Mouse (Mus musculus) midbrain, embryonic 14.5 days (tissue): ENCODE data around the gene Nlrc5. TPM values are rescaled to one million over a fixed set of nuclear protein-coding genes. Genes with fewer than 3 reads are reported as not detected.

ENCODE experiments used
- ATAC-seq: fragments of 200-750 bp; cut with Nextera tagmentation; 2 replicates; pipeline ENCODE4 v1.8.0; 2017; ENCODE audit warnings: moderate number of reproducible peaks, moderate library complexity; ENCODE audit not compliant: low FRiP score, low TSS enrichment
- DNase-seq: peaks from one replicate; pipeline ENCODE4 v3.0.0-alpha.2; 2015
- H3K27ac ChIP-seq: fragments of 300-500 bp; sonication (generic); replicated peaks from 2 replicates; pipeline ENCODE4 v1.5.1; 2014; ENCODE audit warnings: mild to moderate bottlenecking, low read depth, low read length, moderate library complexity
- H3K27me3 ChIP-seq: fragments of 300-500 bp; sonication (generic); 2 replicates; pipeline ENCODE4 v1.6.1; 2014; ENCODE audit warnings: low read length, control low read depth, mixed read lengths; ENCODE audit not compliant: control insufficient read depth, insufficient read depth
- H3K36me3 ChIP-seq: fragments of 300-500 bp; sonication (generic); 2 replicates; pipeline ENCODE4 v1.6.1; 2014; ENCODE audit warnings: low read length, control low read depth; ENCODE audit not compliant: control insufficient read depth, insufficient read depth
- H3K4me1 ChIP-seq: fragments of 300-500 bp; sonication (generic); 2 replicates; pipeline ENCODE4 v1.6.1; 2014; ENCODE audit warnings: mild to moderate bottlenecking, antibody characterized with exemption, low read length, control low read depth; ENCODE audit not compliant: control insufficient read depth, insufficient read depth
- H3K4me2 ChIP-seq: fragments of 300-500 bp; sonication (generic); 2 replicates; pipeline ENCODE4 v1.6.1; 2014; ENCODE audit warnings: mild to moderate bottlenecking, low read length, moderate library complexity
- H3K4me3 ChIP-seq: fragments of 300-500 bp; sonication (generic); replicated peaks from 2 replicates; pipeline ENCODE4 v1.5.1; 2014; ENCODE audit warnings: low read depth, low read length
- H3K9ac ChIP-seq: fragments of 300-500 bp; sonication (generic); replicated peaks from 2 replicates; pipeline ENCODE4 v1.6.1; 2014; ENCODE audit warnings: mild to moderate bottlenecking, low read length, moderate library complexity
- H3K9me3 ChIP-seq: fragments of 300-500 bp; sonication (generic); 2 replicates; pipeline ENCODE4 v1.6.1; 2016; ENCODE audit warnings: low read length, control low read depth, mixed read lengths; ENCODE audit not compliant: control insufficient read depth
- WGBS: fragments of 180-500 bp; shearing (Covaris S2); extraction: QIAGEN DNeasy Blood & Tissue Kit; methylation state at CpG from one replicate; pipeline ENCODE4 v1.1.7; 2014; 5-methylcytosine and 5-hydroxymethylcytosine counted together
- polyA plus RNA-seq: library from polyadenylated mRNA; unstranded; fragments of >200 nt; fragmentation: Nextera tagmentation; extraction: Ambion mirVana; gene quantifications from 2 replicates; pipeline ENCODE4 v1.2.1, GENCODE M21; 2014

Gene Nlrc5
- polyA plus RNA-seq, 1 experiment from 2014 or later = 1.2 TPM

DNA sequence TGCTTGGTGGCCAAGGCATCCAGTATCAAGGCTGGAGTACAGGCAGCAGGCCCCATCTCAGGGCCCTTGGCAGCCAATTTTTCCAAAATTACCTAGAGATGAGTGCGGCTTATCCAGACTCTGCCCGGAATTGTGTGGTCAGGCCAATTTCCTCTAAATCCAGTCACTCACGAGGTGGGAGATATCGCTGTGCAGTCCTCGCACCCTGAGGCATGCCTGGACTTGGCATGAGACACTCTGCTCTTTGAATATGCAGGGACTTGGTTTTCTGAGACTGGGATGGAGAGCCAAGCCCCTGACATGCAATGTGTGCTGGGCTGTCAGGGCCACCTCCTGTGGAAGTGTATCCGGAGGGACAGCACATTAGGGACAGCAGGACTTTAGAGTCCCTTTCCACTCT lies 131.9 kb downstream of the Nlrc5 start:
- ATAC-seq (no peak), DNase-seq (peak; percentile 25)
- no peaks in the 10 kb centered on the region for H3K9me3 ChIP-seq

DNA sequence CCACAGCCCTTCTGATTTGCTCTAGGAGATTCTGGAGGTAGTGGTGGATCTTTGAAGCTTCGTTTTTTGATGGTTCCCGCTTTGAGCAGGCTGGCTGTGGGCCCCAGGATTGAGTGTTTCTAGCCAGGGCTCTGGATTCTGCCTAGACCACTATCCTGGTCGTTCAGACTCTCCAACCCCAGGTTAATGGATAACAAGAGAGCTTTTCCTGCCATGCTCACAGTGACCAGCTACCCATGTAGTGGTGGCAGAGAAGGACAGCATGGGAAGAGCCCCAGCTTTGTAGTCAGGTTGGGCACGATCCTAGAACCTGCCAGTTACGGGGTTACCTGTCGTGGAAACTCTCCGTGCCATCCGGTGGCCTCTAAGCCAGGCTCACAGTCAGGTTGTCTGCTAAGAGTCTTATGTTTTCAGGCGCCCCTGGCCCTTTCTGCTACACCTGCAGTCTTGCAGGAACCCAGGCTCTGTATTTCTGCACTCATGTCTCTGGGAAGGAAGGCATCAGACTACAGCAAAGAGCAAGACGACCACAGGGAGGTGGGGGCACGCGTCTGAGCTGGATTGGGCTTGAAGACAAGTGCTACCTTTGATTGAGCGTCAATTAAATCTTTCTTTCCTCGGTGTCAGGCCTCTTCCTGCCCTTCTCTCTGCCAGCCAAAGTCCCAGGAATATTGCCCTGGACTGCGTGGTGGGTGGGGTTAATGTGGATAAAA lies 132.4 kb downstream of the Nlrc5 start:
- Histone ChIP-seq H3K9ac (0 out of 2 replicates have a peak overlapping the region, but pooled peaks have one; percentile 1), H3K36me3 (no peaks in the 10 kb centered on the region), H3K27ac (peak overlapping the region; percentile 88), H3K4me2 (peak overlapping the region; percentile 47), H3K9me3 (no peaks in the 10 kb centered on the region), H3K4me1 (peaks cover 34% of the 10 kb centered on the region), H3K27me3 (no peaks in the 10 kb centered on the region), H3K4me3 (no peak overlapping the region)
- peak; percentile 62 for DNase-seq
- 41% methylated on average over 15 of the region's 15 CpGs for WGBS
- ATAC-seq = peak; percentile 31; the same call in 1 of the 2 replicates

More for the DNA sequence above, 131.9 kb downstream of the Nlrc5 start:
- peaks cover 38% of the 10 kb centered on the region for H3K4me1 ChIP-seq
- no peaks in the 10 kb centered on the region for H3K27me3 ChIP-seq
- 0 out of 2 replicates have a peak overlapping the region, but pooled peaks have one; percentile 1 for H3K9ac ChIP-seq
- peak overlapping the region; percentile 88 for H3K27ac ChIP-seq
- no peaks in the 10 kb centered on the region for H3K36me3 ChIP-seq
- H3K4me2 ChIP-seq = no peak overlapping the region
- H3K4me3 ChIP-seq = no peak overlapping the region
- WGBS = 71% methylated on average over 6 of the region's 6 CpGs

DNA sequence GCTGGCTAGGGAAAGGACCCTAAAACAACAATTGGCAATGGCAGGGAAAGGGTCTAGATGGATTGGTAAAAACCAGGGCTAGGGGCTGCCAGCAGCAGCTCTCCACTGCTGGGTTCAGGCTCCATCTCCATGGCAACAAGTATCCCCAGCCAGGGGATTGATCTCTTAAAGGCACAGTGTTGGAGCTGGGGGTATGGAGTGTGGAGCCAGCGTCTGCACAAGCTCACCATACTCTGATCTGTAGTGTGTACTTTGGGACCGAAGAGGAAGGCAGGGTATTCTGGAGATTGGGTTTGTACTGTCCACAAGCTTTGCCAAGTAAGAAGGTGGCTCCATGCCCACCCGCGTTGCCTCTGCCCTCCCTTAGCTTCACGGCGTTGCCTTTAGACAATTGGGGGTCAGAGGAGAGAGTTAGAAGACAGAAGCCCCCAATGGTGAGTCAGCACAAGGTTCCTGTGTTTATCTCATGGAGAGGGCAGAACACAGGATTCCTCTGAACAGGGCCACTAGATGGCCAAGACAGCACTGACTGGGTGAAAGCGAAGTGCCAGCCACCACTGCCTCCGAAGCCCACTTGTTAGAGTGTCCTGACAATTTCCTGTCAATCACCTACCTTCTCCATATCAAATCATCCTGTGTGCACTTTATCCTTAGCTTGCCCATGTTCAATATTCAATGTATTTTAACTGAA lies 133.1 kb downstream of the Nlrc5 start:
- Histone ChIP-seq H3K27me3 (no peaks in the 10 kb centered on the region), H3K4me2 (peak overlapping the region; percentile 47), H3K9me3 (no peaks in the 10 kb centered on the region), H3K4me3 (no peak overlapping the region), H3K27ac (peak overlapping the region; percentile 88), H3K36me3 (no peaks in the 10 kb centered on the region), H3K9ac (no peak overlapping the region; the same call in 1 of the 2 replicates), H3K4me1 (peaks cover 33% of the 10 kb centered on the region)
- DNase-seq (peak; percentile 88), ATAC-seq (peak; percentile 89)
- 27% methylated on average over 8 of the region's 8 CpGs for WGBS

DNA sequence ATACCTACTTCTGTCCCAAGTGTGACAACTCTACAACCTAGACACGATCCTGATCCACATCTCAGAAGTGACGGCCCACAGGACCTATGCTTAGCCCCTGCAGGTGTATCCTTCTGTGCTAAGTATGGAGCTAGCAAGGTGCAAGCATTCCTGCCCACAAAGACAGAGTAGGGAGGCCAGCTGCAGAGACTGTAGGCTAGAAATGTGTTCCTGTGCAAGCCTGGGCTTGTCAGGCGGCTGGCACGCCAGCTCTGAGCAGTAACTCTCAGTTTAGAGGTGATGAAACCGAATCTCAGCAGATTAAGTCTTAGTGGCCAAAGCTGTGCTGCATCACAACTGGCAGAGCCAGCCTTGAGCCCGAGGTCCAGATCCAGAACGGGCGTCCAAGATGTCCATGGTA lies 133.9 kb downstream of the Nlrc5 start:
- peaks cover 6% of the 10 kb centered on the region; the same call in 1 of the 2 replicates for H3K36me3 ChIP-seq
- 93% methylated on average over 8 of the region's 8 CpGs for WGBS
- no peak overlapping the region for H3K9ac ChIP-seq
- DNase-seq (no peak), ATAC-seq (no peak)
- peaks cover 33% of the 10 kb centered on the region for H3K4me1 ChIP-seq
- no peak overlapping the region for H3K4me3 ChIP-seq
- H3K9me3 ChIP-seq = no peaks in the 10 kb centered on the region
- H3K27ac ChIP-seq = no peak overlapping the region
- H3K27me3 ChIP-seq = no peaks in the 10 kb centered on the region
- H3K4me2 ChIP-seq = no peak overlapping the region

DNA sequence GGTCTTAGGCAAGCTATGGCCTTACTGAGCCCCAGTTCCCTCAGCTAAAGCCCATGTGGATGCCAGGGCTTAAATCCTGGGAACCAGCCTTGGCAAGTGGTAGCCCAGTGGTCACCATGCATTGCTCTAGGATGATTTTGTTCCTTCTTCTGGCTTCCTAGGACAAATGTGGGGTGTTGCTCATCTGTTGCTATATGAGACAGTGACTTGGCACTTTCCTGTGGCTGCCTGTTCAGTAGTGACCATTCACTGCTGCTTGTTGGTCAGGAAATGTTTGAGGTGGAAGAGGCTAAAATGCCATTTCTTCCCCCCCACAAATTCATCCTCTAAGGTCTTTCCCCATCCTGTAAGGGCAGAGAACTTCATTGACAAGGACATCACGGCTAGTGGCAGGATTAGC lies 135.3 kb downstream of the Nlrc5 start:
- H3K9ac ChIP-seq = no peak overlapping the region
- ATAC-seq (no peak), DNase-seq (no peak)
- no peaks in the 10 kb centered on the region for H3K9me3 ChIP-seq
- peak overlapping the region; percentile 20; the same call in 1 of the 2 replicates for H3K27ac ChIP-seq
- H3K4me3 ChIP-seq = no peak overlapping the region
- 36% methylated on average over 1 of the region's 1 CpGs for WGBS
- H3K36me3 ChIP-seq = peaks cover 18% of the 10 kb centered on the region
- no peak overlapping the region for H3K4me2 ChIP-seq
- no peaks in the 10 kb centered on the region for H3K27me3 ChIP-seq
- peaks cover 33% of the 10 kb centered on the region for H3K4me1 ChIP-seq

DNA sequence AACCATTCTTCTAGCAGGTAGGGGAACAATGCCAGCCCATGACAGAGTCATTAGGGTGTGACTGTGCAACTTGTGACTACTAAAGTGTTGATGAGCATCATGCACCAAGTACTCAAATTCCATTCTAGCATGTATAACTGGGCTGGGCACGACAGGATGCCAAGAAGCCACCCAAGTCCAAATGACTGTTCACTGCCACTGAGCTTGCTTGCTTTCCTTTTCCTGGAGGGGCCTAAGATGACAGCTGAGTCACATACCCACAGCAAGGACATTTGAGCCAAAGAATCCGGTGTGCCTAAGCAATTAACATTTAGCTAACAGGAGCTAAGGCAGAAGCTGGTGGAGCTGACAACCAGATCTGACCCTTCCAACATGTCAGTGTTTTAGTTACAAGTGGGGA lies 137.7 kb downstream of the Nlrc5 start:
- WGBS = 83% methylated on average over 2 of the region's 2 CpGs
- H3K4me2 ChIP-seq = no peak overlapping the region
- H3K9ac ChIP-seq = no peak overlapping the region
- H3K4me3 ChIP-seq = no peak overlapping the region
- H3K36me3 ChIP-seq = peaks cover 42% of the 10 kb centered on the region
- H3K27ac ChIP-seq = no peak overlapping the region
- H3K4me1 ChIP-seq = peaks cover 17% of the 10 kb centered on the region
- H3K27me3 ChIP-seq = no peaks in the 10 kb centered on the region
- DNase-seq = no peak
- H3K9me3 ChIP-seq = no peaks in the 10 kb centered on the region
- ATAC-seq = no peak

DNA sequence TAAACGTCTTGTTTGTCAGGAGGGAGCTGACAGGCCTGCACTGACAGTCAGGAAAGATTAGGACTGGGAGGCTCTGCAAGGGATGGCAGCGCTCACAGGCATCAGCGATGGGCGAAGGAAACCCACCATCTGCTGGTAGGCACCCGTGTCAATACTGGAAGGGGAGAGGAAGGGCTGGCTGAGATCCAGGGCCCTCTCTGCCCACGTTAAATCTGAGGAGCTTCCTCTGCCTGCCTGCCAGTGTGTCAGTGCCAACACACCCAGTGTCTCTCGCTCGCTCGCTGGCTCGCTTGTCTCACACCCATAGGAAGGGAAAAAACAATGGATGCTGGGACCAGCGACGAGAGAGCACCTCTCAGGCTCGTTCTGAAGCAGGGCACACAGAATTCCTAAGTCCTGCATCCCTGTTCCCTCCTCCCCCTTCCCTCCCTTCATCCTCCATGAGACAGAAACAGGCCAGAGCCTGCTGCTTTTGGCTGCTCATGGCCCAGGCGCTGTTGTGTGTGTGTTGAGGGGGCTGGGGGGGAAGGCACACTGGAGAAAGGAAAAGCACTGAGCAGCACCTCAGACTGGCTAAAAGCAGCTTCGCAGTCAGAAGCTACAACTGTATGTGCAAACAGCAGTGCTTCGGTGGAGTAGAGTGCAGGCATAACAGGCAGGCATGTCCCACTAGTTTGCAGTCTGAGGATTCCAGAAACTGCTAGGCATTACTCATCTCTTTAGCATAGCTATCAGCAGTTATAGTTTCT lies 140.2 kb downstream of the Nlrc5 start:
- H3K36me3 ChIP-seq = peaks cover 67% of the 10 kb centered on the region
- no peak overlapping the region for H3K4me2 ChIP-seq
- 80% methylated on average over 15 of the region's 16 CpGs for WGBS
- H3K4me3 ChIP-seq = no peak overlapping the region
- no peaks in the 10 kb centered on the region for H3K9me3 ChIP-seq
- H3K4me1 ChIP-seq = no peaks in the 10 kb centered on the region
- DNase-seq (peak; percentile 55), ATAC-seq (no peak; the same call in 1 of the 2 replicates)
- no peaks in the 10 kb centered on the region for H3K27me3 ChIP-seq
- H3K9ac ChIP-seq = no peak overlapping the region
- peak overlapping the region; percentile 66 for H3K27ac ChIP-seq

DNA sequence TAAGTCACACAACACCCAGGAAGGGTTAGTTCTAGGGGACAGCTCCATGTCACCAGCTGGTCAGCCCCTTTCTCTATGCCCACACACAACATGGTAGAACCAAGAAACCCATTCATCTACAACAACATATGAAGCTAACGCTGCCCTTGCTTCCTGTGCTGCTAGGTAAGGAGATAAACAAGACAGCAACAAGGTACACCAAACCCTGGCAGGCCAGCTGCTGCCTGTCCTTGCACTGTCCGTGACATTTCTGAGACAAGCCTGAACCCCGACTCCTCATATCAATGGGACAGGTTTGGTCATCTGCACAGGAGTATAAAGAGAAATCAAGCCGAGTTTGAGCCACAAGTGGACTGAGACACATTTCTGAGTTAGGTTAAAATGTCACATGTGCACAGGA lies 141.0 kb downstream of the Nlrc5 start:
- no peaks in the 10 kb centered on the region for H3K9me3 ChIP-seq
- H3K36me3 ChIP-seq = peaks cover 73% of the 10 kb centered on the region
- H3K9ac ChIP-seq = no peak overlapping the region
- no peaks in the 10 kb centered on the region for H3K4me1 ChIP-seq
- H3K27me3 ChIP-seq = no peaks in the 10 kb centered on the region
- H3K4me2 ChIP-seq = no peak overlapping the region
- DNase-seq (no peak), ATAC-seq (no peak)
- H3K4me3 ChIP-seq = no peak overlapping the region
- no peak overlapping the region for H3K27ac ChIP-seq
- 98% methylated on average over 4 of the region's 4 CpGs for WGBS
